Mouse (Mus musculus) kidney, embryonic 16.5 days (tissue): Measurements from ENCODE around the gene Ifnar1. TPM values are rescaled to one million over a fixed set of nuclear protein-coding genes. Genes with fewer than 3 reads are reported as not detected.

Experiments
- ATAC-seq: fragments of 200-750 bp; cut with Nextera tagmentation; 2 replicates; pipeline ENCODE4 v1.8.0; 2017; ENCODE audit warnings: moderate TSS enrichment; ENCODE audit not compliant: low FRiP score, low TSS enrichment
- H3K27ac ChIP-seq: fragments of 300-500 bp; sonication (generic); 2 replicates; pipeline ENCODE4 v1.5.1; 2014; ENCODE audit warnings: low read length
- H3K27me3 ChIP-seq: fragments of 300-500 bp; sonication (generic); 2 replicates; pipeline ENCODE4 v1.6.1; 2014; ENCODE audit warnings: low read length, control low read depth, mixed read lengths; ENCODE audit not compliant: insufficient read depth
- H3K36me3 ChIP-seq: fragments of 300-500 bp; sonication (generic); 2 replicates; pipeline ENCODE4 v1.6.1; 2014; ENCODE audit warnings: low read length, control low read depth, mixed read lengths; ENCODE audit not compliant: insufficient read depth
- H3K4me1 ChIP-seq: fragments of 300-500 bp; sonication (generic); 2 replicates; pipeline ENCODE4 v1.6.1; 2014; ENCODE audit warnings: low read length, control low read depth, mixed read lengths; ENCODE audit not compliant: insufficient read depth
- H3K4me2 ChIP-seq: fragments of 300-500 bp; sonication (generic); replicated peaks from 2 replicates; pipeline ENCODE4 v1.6.1; 2014; ENCODE audit warnings: low read depth, low read length
- H3K4me3 ChIP-seq: fragments of 300-500 bp; sonication (generic); 2 replicates; pipeline ENCODE4 v1.5.1; 2014; ENCODE audit warnings: mild to moderate bottlenecking, low read length
- H3K9ac ChIP-seq: fragments of 300-500 bp; sonication (generic); replicated peaks from 2 replicates; pipeline ENCODE4 v1.6.1; 2014; ENCODE audit warnings: low read length
- H3K9me3 ChIP-seq: fragments of 300-500 bp; sonication (generic); 2 replicates; pipeline ENCODE4 v1.6.1; 2016; ENCODE audit warnings: low read length, control low read depth
- WGBS: fragments of 180-500 bp; shearing (Covaris S2); extraction: QIAGEN DNeasy Blood & Tissue Kit; methylation state at CpG from one replicate; pipeline ENCODE4 v1.1.7; 2014; 5-methylcytosine and 5-hydroxymethylcytosine counted together
- polyA plus RNA-seq: library from polyadenylated mRNA; unstranded; fragments of >200 nt; fragmentation: Nextera tagmentation; extraction: Ambion mirVana; gene quantifications from 2 replicates; pipeline ENCODE4 v1.2.1, GENCODE M21; 2015

Gene Ifnar1
- polyA plus RNA-seq, 1 experiment from 2014 or later: 67.3 TPM

DNA sequence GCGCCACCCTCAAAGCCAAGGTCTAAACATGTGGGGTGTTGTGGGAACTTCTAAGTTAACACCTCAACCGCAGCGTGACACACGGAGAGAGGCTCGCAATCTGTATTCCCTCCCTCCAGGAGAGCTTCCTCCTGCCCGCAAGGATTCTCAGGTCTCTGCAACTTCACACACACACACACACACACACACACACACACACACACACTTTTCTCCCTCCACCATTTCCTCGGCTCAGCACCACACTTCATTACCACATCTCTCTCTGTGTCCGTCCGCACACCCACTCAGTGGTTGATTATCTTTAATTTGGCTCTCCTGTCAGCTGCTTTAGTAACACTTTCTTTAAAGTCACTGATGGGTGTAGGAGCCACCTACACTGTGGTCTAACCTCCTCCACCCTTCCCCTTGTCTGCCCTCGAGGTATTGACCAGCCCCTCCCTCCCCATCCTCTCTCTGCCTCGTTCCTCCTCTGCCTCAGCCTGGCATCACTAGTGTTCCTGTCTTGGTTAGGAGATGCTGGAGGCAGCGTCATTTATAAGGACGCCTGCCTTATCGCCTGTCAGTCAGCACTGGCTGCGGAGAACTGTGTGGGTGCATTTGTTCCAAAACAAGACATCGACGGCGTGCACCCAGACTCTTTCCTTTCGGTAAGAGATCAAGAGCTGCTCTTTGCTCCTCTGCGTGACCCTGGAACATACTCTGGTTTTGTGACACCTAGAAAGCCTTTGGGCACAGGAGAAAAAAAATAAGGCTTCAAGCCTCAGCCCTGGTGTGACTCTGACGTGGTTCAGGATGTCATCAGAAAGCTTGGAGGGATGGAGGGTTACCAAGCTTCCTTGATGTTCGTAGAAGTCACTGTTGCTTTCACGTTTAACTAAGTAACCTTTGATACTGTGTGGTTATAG lies 48.3 kb downstream of the Ifnar1 start:
- H3K9me3 ChIP-seq: no peaks in the 10 kb centered on the region
- peaks cover 7% of the 10 kb centered on the region; the same call in 1 of the 2 replicates for H3K4me1 ChIP-seq
- no peak overlapping the region for H3K4me2 ChIP-seq
- WGBS: 55% methylated on average over 23 of the region's 23 CpGs
- ATAC-seq: no peak
- H3K9ac ChIP-seq: 0 out of 2 replicates have a peak overlapping the region, but pooled peaks have one; percentile 4
- no peaks in the 10 kb centered on the region for H3K36me3 ChIP-seq
- no peak overlapping the region for H3K27ac ChIP-seq
- no peaks in the 10 kb centered on the region for H3K27me3 ChIP-seq
- no peak overlapping the region for H3K4me3 ChIP-seq

DNA sequence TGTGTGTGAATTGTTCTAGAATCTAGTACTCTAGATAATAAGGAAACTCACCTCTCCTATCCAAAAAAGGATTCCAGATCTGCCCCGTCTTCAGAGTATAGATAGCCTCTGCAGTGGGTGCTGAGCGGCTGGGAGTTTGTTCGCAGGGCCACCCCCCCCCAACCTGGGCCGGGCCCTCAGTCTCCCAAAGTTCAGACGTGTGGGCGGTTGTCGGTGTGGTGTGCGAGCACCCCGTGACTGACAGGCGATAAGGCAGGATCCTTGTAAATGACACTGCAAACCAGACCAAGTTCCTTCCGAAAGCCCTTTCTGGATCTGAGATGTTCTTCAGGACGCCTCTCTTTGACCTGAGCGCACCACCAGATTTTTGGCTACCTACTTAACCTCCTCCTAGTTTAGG lies 49.4 kb downstream of the Ifnar1 start:
- Histone ChIP-seq H3K4me2 (no peak overlapping the region), H3K9me3 (no peaks in the 10 kb centered on the region), H3K27me3 (no peaks in the 10 kb centered on the region), H3K36me3 (no peaks in the 10 kb centered on the region), H3K4me1 (peaks cover 9% of the 10 kb centered on the region; the same call in 1 of the 2 replicates), H3K27ac (no peak overlapping the region), H3K4me3 (no peak overlapping the region), H3K9ac (no peak overlapping the region)
- 53% methylated on average over 13 of the region's 13 CpGs for WGBS
- peak; percentile 79 for ATAC-seq

GRCm38 (mm10) chr16:91534888-91535287 lies 49.9 kb downstream of the Ifnar1 start:
- Histone ChIP-seq H3K27ac (no peak overlapping the region), H3K9me3 (no peaks in the 10 kb centered on the region), H3K4me3 (no peak overlapping the region), H3K9ac (no peak overlapping the region), H3K36me3 (no peaks in the 10 kb centered on the region), H3K4me1 (peaks cover 9% of the 10 kb centered on the region; the same call in 1 of the 2 replicates), H3K27me3 (no peaks in the 10 kb centered on the region), H3K4me2 (no peak overlapping the region)
- 75% methylated on average over 6 of the region's 6 CpGs for WGBS
- ATAC-seq: no peak

DNA sequence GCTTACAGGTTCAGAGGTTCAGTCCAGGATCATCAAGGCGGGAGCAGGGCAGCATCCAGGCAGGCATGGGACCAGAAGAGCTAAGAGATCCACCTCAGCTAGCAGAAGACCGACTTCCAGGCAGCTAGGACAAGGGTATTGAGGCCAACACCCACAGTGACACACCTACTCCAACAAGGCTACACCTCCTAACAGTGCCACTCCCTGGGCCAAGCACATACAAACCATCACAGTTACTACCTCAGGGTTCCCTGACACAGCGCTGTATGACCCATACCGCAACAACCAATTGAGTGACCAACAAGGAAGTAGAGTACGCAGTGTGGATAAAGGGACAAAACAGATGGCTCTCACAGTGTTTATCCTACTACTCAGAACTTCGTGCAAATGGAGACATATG lies 51.3 kb downstream of the Ifnar1 start:
- Histone ChIP-seq H3K9ac (no peak overlapping the region), H3K9me3 (no peaks in the 10 kb centered on the region), H3K27ac (no peak overlapping the region), H3K36me3 (no peaks in the 10 kb centered on the region), H3K4me3 (no peak overlapping the region), H3K4me2 (no peak overlapping the region), H3K27me3 (no peaks in the 10 kb centered on the region), H3K4me1 (peaks cover 12% of the 10 kb centered on the region)
- 93% methylated on average over 6 of the region's 6 CpGs for WGBS
- no peak for ATAC-seq

DNA sequence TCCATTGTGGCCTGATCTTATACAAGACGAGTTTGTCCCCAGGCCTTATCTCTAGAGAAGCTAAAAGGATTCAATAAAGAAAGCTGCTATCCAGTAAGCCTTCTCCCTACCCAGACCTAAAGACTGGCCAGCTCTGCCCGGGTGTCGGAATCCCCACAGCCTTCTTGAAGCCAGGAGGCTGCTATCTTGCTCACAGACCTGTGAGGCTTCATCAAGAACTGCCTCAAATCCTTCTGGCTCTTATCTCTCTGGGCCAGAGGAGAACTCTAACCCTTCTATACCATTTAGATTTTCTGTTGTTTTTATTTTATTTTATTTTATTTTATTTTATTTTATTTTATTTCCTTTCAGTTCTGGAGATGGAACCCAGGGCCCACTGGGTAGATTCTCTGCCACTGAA lies 52.0 kb downstream of the Ifnar1 start:
- H3K9me3 ChIP-seq: no peaks in the 10 kb centered on the region
- ATAC-seq: no peak
- H3K9ac ChIP-seq: no peak overlapping the region
- 93% methylated on average over 3 of the region's 3 CpGs for WGBS
- no peak overlapping the region for H3K4me3 ChIP-seq
- no peaks in the 10 kb centered on the region for H3K36me3 ChIP-seq
- no peak overlapping the region for H3K27ac ChIP-seq
- H3K4me2 ChIP-seq: no peak overlapping the region
- peaks cover 14% of the 10 kb centered on the region for H3K4me1 ChIP-seq
- H3K27me3 ChIP-seq: no peaks in the 10 kb centered on the region

DNA sequence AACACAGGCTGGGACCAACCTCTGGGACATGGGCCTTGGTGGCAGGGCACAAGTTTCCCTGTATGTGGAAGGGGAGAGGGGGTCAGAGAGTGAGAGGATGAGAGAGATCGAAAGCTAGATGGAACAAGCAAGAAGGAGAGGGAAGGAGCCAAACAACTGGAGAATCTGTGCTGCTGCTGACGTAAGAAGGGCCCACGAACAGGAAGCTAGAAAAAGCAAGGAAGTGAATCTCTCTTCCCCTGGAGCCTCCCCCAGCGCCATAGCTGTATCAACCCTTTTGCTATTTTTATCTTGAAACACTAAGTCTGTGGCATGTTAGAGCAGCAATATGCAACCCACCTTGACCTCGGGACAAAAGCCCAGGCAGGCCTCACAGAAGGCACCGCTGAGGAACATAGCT lies 53.0 kb downstream of the Ifnar1 start:
- Histone ChIP-seq H3K4me2 (no peak overlapping the region), H3K27me3 (no peaks in the 10 kb centered on the region), H3K4me1 (peaks cover 13% of the 10 kb centered on the region), H3K9ac (no peak overlapping the region), H3K9me3 (no peaks in the 10 kb centered on the region), H3K27ac (peak overlapping the region; percentile 59), H3K4me3 (no peak overlapping the region), H3K36me3 (no peaks in the 10 kb centered on the region)
- no peak for ATAC-seq
- WGBS: 58% methylated on average over 6 of the region's 6 CpGs

DNA sequence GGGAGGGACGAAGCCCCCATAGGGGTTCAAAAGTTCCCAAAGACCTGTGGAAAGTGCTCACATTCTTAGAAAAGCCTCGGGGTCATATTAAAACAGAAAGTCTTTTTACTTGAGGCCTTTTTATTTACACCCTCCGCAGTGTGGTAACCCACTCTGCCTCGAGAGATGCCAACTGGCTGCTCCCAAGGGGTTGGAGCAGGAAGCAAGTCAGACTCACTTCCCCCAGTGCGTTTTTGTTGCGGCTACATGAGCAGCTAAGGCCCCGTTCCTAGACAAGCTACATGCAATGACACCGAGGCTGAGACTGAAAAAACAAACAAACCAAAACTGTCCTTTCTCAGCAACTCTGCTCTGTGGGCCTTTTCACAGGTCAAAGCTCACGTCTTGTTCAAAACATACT lies 53.5 kb downstream of the Ifnar1 start:
- 26% methylated on average over 9 of the region's 9 CpGs for WGBS
- Histone ChIP-seq H3K36me3 (no peaks in the 10 kb centered on the region), H3K4me3 (no peak overlapping the region), H3K27me3 (no peaks in the 10 kb centered on the region), H3K27ac (peak overlapping the region; percentile 59), H3K4me1 (peaks cover 13% of the 10 kb centered on the region), H3K9ac (no peak overlapping the region), H3K4me2 (no peak overlapping the region), H3K9me3 (no peaks in the 10 kb centered on the region)
- ATAC-seq: no peak

DNA sequence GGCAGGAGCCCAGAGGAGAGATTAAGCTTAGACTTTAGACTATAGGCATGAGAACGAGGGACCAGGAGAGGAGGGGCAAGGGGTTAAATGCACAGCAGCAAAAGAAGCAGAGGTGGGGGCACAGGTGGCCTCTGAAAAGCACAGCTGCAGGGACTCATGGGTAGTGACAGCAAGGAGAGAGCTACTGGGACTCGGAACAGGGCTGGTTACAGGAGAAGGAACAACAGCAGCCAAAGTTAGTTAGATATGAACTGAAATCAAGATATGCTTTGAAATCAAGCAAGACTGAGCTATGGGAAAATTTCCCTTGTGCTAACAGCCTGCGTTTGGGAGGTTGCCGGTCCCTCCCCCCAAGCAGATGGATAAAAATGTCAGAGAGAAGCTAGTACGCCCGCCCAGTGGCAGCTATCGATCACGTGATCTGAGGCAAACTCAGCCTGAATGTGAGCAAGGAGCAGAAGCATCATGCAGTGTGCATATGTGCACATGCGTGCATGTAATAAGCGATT lies 56.6 kb downstream of the Ifnar1 start:
- Histone ChIP-seq H3K27ac (no peak overlapping the region), H3K36me3 (no peaks in the 10 kb centered on the region), H3K9me3 (no peaks in the 10 kb centered on the region), H3K27me3 (no peaks in the 10 kb centered on the region), H3K4me3 (no peak overlapping the region), H3K4me1 (peaks cover 28% of the 10 kb centered on the region), H3K4me2 (0 out of 2 replicates have a peak overlapping the region, but pooled peaks have one; percentile 1), H3K9ac (no peak overlapping the region; the same call in 1 of the 2 replicates)
- WGBS: 34% methylated on average over 10 of the region's 10 CpGs
- ATAC-seq: no peak

- peaks cover 32% of the 10 kb centered on the region for H3K4me1 ChIP-seq
- no peak overlapping the region for H3K4me2 ChIP-seq
- no peaks in the 10 kb centered on the region for H3K27me3 ChIP-seq
- ATAC-seq: no peak
- 100% methylated on average over 1 of the region's 1 CpGs for WGBS
- no peak overlapping the region for H3K9ac ChIP-seq
- no peaks in the 10 kb centered on the region for H3K9me3 ChIP-seq
- no peak overlapping the region for H3K4me3 ChIP-seq
- no peaks in the 10 kb centered on the region for H3K36me3 ChIP-seq
- H3K27ac ChIP-seq: no peak overlapping the region
Observed at GRCm38 (mm10) chr16:91543619-91544018, 58.6 kb downstream of the Ifnar1 start.
